Mouse (Mus musculus) stomach, embryonic 15.5 days (tissue): ENCODE data around the gene Ifit3b. TPM values are rescaled to one million over a fixed set of nuclear protein-coding genes. Genes with fewer than 3 reads are reported as not detected.
"Not testable (repeated sequence)": the region's sequence is repeated elsewhere in the genome, so short reads cannot be mapped to it uniquely, and the experiment has no call there.

Experiments used
- ATAC-seq: fragments of 200-750 bp; cut with Nextera tagmentation; 2 replicates; pipeline ENCODE4 v1.8.0; 2017; ENCODE audit warnings: low read depth, moderate number of reproducible peaks, moderate TSS enrichment; ENCODE audit not compliant: insufficient read depth, low FRiP score
- H3K27ac ChIP-seq: fragments of 300-500 bp; sonication (generic); 2 replicates; pipeline ENCODE4 v1.5.1; 2015; ENCODE audit warnings: mild to moderate bottlenecking, inconsistent platforms
- H3K27me3 ChIP-seq: fragments of 300-500 bp; sonication (generic); replicated peaks from 2 replicates; pipeline ENCODE4 v1.6.1; 2015; ENCODE audit warnings: inconsistent platforms
- H3K36me3 ChIP-seq: fragments of 300-500 bp; sonication (generic); 2 replicates; pipeline ENCODE4 v1.6.1; 2015; ENCODE audit warnings: inconsistent platforms
- H3K4me1 ChIP-seq: fragments of 300-500 bp; sonication (generic); 2 replicates; pipeline ENCODE4 v1.6.1; 2015; ENCODE audit warnings: inconsistent platforms
- H3K4me2 ChIP-seq: fragments of 300-500 bp; sonication (generic); 2 replicates; pipeline ENCODE4 v1.6.1; 2015; ENCODE audit warnings: mild to moderate bottlenecking, inconsistent platforms
- H3K4me3 ChIP-seq: fragments of 300-500 bp; sonication (generic); replicated peaks from 2 replicates; pipeline ENCODE4 v1.5.1; 2015; ENCODE audit warnings: inconsistent platforms
- H3K9ac ChIP-seq: fragments of 300-500 bp; sonication (generic); 2 replicates; pipeline ENCODE4 v1.6.1; 2015; ENCODE audit warnings: inconsistent platforms
- H3K9me3 ChIP-seq: fragments of 300-500 bp; sonication (generic); 2 replicates; pipeline ENCODE4 v1.6.1; 2016; ENCODE audit warnings: inconsistent platforms
- WGBS: fragments of 180-500 bp; shearing (Covaris S2); methylation state at CpG from one replicate; pipeline ENCODE4 v1.1.7; 2015; 5-methylcytosine and 5-hydroxymethylcytosine counted together
- polyA plus RNA-seq: library from polyadenylated mRNA; unstranded; fragments of >200 nt; fragmentation: Nextera tagmentation; extraction: Ambion mirVana; gene quantifications from 2 replicates; pipeline ENCODE4 v1.2.1, GENCODE M21; 2015

Gene Ifit3b
- polyA plus RNA-seq, 1 experiment from 2014 or later, result 0.13 TPM

DNA sequence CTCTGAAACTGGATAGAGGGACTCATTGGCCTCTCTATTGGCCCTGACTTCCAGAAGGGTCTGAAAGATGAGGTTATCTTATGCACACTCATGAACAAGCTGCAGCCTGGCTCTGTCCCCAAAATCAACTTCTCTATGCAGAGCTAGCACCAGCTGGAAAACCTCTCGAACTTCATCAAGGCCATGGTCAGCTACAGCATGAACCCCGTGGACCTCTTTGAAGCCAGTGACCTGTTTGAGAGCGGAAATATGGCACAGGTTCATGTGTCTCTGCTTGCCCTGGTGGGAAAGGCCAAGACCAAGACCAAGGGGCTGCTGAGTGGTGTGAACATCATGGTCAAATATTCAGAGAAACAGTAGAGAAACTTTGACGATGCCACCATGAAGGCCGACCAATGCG, 16.0 kb downstream of the Ifit3b start:
- Histone ChIP-seq H3K9ac (no peak overlapping the region), H3K9me3 (no peaks in the 10 kb centered on the region), H3K36me3 (no peaks in the 10 kb centered on the region), H3K4me2 (no peak overlapping the region), H3K4me1 (no peaks in the 10 kb centered on the region), H3K27me3 (no peaks in the 10 kb centered on the region), H3K4me3 (no peak overlapping the region), H3K27ac (no peak overlapping the region)
- ATAC-seq, result no peak
- 92% methylated on average over 6 of the region's 6 CpGs for WGBS

DNA sequence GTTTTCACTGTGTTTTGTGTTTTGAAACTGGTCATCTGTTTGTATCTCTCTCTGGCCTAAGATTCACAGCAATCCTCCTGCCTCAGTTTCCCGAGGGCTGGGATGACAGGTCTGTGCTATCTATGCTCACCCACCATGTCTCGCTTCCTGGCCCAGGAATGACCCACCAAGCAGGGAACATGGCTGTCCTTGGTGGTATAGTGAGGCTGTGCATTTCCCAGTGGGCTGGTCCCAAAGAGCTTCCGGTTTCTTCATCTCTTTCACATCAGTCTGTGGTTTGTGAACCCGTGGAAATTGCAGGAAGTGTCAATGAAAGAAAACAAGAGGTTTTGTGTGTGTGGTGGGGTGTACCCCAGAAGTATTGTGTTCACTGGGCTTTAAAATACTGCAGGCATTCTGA, 16.9 kb downstream of the Ifit3b start:
- no peaks in the 10 kb centered on the region for H3K9me3 ChIP-seq
- no peak overlapping the region for H3K4me2 ChIP-seq
- H3K27ac ChIP-seq, result no peak overlapping the region
- no peaks in the 10 kb centered on the region for H3K27me3 ChIP-seq
- no peaks in the 10 kb centered on the region for H3K4me1 ChIP-seq
- no peak overlapping the region for H3K9ac ChIP-seq
- no peak overlapping the region for H3K4me3 ChIP-seq
- ATAC-seq, result no peak
- 76% methylated on average over 4 of the region's 4 CpGs for WGBS
- no peaks in the 10 kb centered on the region for H3K36me3 ChIP-seq

DNA sequence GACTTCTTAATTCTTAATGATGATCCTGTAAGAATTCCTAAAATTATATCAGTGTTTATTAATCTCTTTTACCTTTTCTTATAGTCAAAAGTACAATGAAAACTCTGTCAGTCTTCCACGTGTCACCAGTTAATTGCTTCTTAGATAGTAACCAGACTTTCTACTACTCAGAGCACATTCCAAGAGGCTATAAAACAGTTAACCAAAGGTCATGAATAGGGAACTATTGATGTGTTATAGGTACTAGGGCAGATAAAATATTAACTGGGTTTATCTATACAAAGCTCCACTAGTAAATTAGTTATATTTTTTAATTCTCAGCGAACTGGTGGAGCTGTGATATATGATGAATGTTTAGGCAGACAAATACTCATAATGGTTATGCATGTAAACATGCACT, 19.7 kb downstream of the Ifit3b start:
- H3K4me3 ChIP-seq, result no peak overlapping the region
- H3K9ac ChIP-seq, result no peak overlapping the region
- H3K36me3 ChIP-seq, result no peaks in the 10 kb centered on the region
- H3K4me1 ChIP-seq, result no peaks in the 10 kb centered on the region
- H3K4me2 ChIP-seq, result no peak overlapping the region
- WGBS, result 54% methylated on average over 2 of the region's 2 CpGs
- no peak for ATAC-seq
- H3K27me3 ChIP-seq, result no peaks in the 10 kb centered on the region
- no peaks in the 10 kb centered on the region for H3K9me3 ChIP-seq
- H3K27ac ChIP-seq, result no peak overlapping the region

DNA sequence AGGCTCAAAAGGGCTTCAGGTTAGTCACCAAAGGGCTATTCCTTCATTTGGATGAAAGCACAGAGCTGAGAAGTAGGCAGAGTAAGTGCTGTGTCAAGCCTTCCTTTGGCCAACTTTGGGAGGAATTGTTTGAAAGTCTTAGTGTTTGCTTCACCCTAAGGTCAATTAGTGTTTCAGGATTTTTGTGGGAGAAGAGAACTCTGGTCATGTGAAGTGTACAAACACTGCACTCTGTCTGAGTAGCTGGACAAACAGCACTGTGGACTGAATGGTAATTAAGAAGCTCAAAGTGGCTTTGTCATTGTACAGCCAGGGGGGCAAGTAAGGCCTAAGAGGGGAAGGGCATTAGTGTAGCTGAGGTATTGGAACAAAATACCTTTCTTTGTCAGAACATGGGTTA, 23.7 kb downstream of the Ifit3b start:
- Histone ChIP-seq H3K36me3 (no peaks in the 10 kb centered on the region), H3K9ac (no peak overlapping the region), H3K9me3 (no peaks in the 10 kb centered on the region), H3K27ac (no peak overlapping the region), H3K4me3 (no peak overlapping the region), H3K27me3 (no peaks in the 10 kb centered on the region), H3K4me2 (no peak overlapping the region), H3K4me1 (no peaks in the 10 kb centered on the region)
- ATAC-seq, result no peak

DNA sequence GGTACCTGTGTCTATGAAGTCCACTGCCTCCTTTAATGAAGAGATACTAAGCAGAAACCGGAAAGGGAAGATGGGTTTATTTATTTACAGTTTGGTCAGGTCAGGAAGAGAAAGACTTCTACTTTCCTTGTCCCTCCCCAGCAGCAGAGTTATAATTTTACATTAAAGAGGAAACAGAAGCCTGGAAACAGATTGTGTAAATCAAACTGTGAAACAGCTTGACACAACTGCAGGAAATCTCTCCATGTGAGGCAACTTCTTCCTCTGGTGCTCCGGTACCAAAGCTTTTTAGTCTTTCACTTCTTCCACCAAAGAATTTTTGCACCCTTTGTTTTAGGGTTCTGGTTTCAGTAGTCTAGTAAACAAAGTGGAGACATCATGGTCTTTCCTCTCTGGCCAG, 25.7 kb downstream of the Ifit3b start:
- Histone ChIP-seq H3K27me3 (no peaks in the 10 kb centered on the region), H3K9ac (no peak overlapping the region), H3K27ac (no peak overlapping the region), H3K4me3 (no peak overlapping the region), H3K4me1 (no peaks in the 10 kb centered on the region), H3K36me3 (no peaks in the 10 kb centered on the region), H3K4me2 (no peak overlapping the region), H3K9me3 (no peaks in the 10 kb centered on the region)
- ATAC-seq, result no peak
- 58% methylated on average over 2 of the region's 2 CpGs for WGBS

DNA sequence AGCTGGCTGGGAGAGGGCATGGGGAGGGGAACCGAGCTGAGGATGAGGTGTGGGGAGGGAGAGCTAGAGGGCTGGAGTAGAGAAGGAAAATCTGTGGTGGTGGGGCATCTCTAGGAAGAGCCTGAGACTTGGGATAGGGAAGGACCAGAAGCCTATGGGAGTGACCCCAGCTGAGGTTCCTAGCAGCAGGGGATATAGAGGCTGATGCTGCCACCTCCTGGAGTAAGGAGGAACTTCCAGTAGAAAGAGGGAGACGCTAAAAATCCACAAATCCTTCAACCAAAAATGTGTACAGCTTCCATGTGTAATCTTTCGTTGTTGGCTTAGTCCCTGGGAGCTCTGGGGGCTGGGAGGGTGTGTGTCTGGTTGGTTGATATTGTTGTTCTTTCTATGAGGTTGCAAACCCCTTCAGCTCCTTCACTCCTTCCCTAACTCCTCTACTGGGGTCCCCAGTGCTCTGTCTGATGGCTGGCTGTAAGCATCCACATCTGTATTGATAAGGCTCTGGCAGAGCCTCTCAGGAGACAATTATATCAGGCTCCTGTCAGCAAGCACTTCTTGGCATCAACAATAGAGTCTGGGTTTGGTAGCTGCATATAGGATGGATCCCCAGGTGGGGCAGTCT, 29.3 kb downstream of the Ifit3b start:
- Histone ChIP-seq H3K4me2 (no peak overlapping the region), H3K4me1 (no peaks in the 10 kb centered on the region), H3K9me3 (no peaks in the 10 kb centered on the region), H3K4me3 (no peak overlapping the region), H3K36me3 (no peaks in the 10 kb centered on the region), H3K9ac (no peak overlapping the region), H3K27me3 (no peaks in the 10 kb centered on the region), H3K27ac (no peak overlapping the region)
- WGBS, result 4% methylated on average over 3 of the region's 3 CpGs
- no peak for ATAC-seq

DNA sequence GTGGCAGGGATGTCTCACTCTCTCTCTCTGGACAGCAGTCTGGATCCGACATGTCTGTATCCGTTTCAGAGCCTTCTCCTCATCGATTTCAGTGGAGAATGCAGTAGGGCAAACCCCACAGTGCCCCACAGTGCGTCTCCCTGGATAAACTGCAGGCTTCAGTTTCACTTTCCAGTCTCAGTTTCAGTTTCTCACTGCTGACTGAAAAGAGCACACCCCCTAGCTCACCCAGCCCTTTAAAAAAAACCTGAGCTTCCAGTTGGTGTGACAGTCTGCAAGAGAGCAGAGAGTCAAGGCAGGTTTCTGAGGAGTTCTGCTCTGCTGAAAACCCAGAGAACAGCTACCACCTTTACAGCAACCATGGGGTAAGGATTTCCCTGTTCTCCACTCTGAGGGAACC, 32.9 kb downstream of the Ifit3b start, which contains the start of the genes Ifit1bl2 and Ifit1:
Ifit1bl2 (minus strand) TSS at position 121 of the 400 bp plus-strand sequence.
Ifit1 (plus strand) TSS at position 249 of the 400 bp plus-strand sequence.
- Histone ChIP-seq H3K9me3 (no peaks in the 10 kb centered on the region), H3K36me3 (no peaks in the 10 kb centered on the region), H3K27ac (no peak within 1 kb of the TSS), H3K9ac (no peak within 1 kb of the TSS), H3K4me3 (0 out of 2 replicates have a peak within 1 kb of the TSS, but pooled peaks have one; percentile 1), H3K27me3 (no peaks in the 10 kb centered on the region), H3K4me1 (no peaks in the 10 kb centered on the region), H3K4me2 (peak within 1 kb of the TSS; percentile 38)
- 0 out of 2 replicates have a peak, but pooled peaks have one; percentile 35 for ATAC-seq
- 31% methylated on average over 4 of the region's 4 CpGs for WGBS

DNA sequence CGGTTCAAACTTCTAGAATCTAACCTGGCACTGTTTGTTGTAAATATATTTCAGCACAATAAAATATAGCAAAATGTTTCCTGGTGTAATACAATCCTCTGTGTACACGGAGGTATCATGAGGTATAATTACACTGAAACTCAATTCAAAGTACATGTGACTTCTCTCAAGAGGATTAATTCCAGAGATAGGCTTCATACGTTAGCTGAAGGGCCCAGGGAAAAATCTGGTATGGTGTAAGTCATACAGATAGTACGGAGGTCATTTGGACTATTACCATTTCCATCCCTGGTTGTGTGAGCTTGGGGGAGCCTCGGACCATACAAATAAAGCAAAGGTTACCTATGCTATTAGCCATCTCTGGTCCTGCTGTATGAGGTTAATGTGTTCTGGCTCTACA, 34.8 kb downstream of the Ifit3b start:
- H3K9me3 ChIP-seq, result no peaks in the 10 kb centered on the region
- no peak for ATAC-seq
- no peak overlapping the region for H3K4me3 ChIP-seq
- WGBS, result 70% methylated on average over 5 of the region's 5 CpGs
- H3K9ac ChIP-seq, result no peak overlapping the region
- no peaks in the 10 kb centered on the region for H3K27me3 ChIP-seq
- H3K4me1 ChIP-seq, result no peaks in the 10 kb centered on the region
- H3K4me2 ChIP-seq, result no peak overlapping the region
- no peaks in the 10 kb centered on the region for H3K36me3 ChIP-seq
- no peak overlapping the region for H3K27ac ChIP-seq

DNA sequence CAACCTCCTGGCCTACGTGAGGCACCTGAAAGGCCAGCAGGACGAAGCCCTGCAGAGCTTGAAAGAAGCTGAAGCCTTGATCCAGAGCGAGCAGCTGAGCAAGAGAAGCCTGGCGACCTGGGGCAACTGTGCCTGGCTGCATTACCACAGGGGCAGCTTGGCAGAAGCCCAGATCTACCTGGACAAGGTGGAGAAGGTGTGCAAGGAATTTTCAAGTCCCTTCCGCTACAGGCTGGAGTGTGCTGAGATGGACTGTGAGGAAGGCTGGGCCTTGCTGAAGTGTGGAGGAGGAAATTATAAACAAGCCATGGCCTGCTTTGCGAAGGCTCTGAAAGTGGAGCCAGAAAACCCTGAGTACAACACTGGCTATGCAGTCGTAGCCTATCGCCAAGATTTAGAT, 39.9 kb downstream of the Ifit3b start:
- H3K4me1 ChIP-seq, H3K4me2 ChIP-seq, H3K27me3 ChIP-seq, ATAC-seq, H3K36me3 ChIP-seq, H3K9ac ChIP-seq, H3K9me3 ChIP-seq, H3K27ac ChIP-seq, H3K4me3 ChIP-seq: not testable (repeated sequence)
- 85% methylated on average over 8 of the region's 8 CpGs for WGBS

DNA sequence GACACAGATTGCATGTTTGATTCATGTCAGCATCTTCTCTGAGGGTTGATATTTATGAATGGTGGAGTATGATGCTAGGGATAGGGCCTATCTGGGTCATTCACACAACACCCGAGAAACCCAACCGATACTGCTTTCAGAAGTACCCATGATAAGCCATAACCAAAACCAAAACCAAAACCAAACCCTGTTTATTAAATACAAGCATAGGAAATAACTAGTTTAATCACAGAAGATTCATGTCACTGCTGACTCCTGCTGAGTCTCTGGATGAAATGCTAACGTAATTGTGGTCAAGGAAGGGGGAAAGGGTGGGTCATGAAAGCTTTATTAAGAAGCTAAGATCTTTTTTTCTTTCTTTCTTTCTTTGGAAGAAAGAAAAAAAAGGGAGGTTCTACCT, 42.5 kb downstream of the Ifit3b start:
- H3K27ac ChIP-seq, result no peak overlapping the region
- H3K4me2 ChIP-seq, result no peak overlapping the region
- 85% methylated on average over 3 of the region's 3 CpGs for WGBS
- no peaks in the 10 kb centered on the region for H3K36me3 ChIP-seq
- ATAC-seq, result no peak
- H3K9ac ChIP-seq, result no peak overlapping the region
- H3K4me3 ChIP-seq, result no peak overlapping the region
- no peaks in the 10 kb centered on the region for H3K4me1 ChIP-seq
- no peaks in the 10 kb centered on the region for H3K27me3 ChIP-seq
- H3K9me3 ChIP-seq, result no peaks in the 10 kb centered on the region

DNA sequence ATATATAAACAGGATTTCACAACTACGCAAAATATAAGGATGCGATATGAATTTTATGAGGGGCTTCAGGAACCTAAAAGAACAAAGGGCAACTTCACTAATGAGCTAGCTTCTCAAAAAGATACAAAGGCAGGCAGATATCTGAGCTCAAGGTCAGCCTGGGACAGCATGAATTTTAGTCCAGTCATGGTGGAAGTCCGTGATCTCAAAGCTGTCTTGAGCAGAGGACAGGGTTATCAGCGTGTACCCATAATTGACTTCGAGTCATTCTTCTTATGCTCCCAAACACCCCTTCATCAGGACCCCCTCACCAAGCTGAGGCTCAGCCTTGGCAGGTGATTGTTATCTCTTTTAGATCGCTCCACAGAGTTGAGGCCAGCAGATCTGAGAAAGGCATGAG, 43.2 kb downstream of the Ifit3b start:
- no peaks in the 10 kb centered on the region for H3K4me1 ChIP-seq
- H3K4me2 ChIP-seq, result no peak overlapping the region
- 80% methylated on average over 6 of the region's 6 CpGs for WGBS
- no peaks in the 10 kb centered on the region for H3K27me3 ChIP-seq
- H3K9me3 ChIP-seq, result no peaks in the 10 kb centered on the region
- H3K9ac ChIP-seq, result no peak overlapping the region
- no peaks in the 10 kb centered on the region for H3K36me3 ChIP-seq
- ATAC-seq, result no peak
- no peak overlapping the region for H3K27ac ChIP-seq
- no peak overlapping the region for H3K4me3 ChIP-seq

DNA sequence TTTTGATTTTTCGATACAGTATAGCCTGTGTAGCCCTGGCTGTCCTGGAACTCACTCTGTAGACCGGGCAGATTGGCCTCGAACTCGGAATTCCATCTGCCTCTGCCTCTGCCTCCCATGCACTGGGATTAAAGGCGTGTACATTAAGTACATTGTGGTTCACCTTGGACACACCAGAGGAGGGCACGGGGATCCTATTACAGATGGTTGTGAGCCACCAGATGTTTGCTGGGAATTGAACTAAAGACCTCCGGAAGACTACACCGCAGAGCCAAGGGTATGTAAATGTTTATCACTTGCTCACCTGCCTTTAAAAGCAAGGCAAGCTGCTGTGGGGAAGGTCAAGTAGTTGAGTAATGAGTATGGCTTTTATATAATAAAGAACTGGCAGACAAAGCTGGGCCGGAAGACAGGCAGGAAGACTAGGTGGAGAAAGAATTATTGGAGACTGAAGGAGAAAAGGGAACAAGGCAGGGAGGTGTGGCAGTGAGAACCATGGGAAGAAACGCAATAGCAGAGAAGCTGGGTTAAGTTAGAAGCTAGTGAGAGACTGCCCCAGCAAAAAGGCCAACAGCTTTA, 47.5 kb downstream of the Ifit3b start:
- Histone ChIP-seq H3K27ac (no peak overlapping the region), H3K9ac (no peak overlapping the region), H3K9me3 (no peaks in the 10 kb centered on the region), H3K27me3 (no peaks in the 10 kb centered on the region), H3K4me3 (no peak overlapping the region), H3K4me2 (no peak overlapping the region), H3K36me3 (no peaks in the 10 kb centered on the region), H3K4me1 (no peaks in the 10 kb centered on the region)
- WGBS, result 61% methylated on average over 10 of the region's 10 CpGs
- no peak for ATAC-seq
